Mouse (Mus musculus) activated CD4-positive, CD25-positive, alpha-beta regulatory T cell, adult 9 weeks (primary cell): ENCODE data around the gene Zfp94. TPM values are rescaled to one million over a fixed set of nuclear protein-coding genes. Genes with fewer than 3 reads are reported as not detected.

Source experiments
- polyA plus RNA-seq: library from polyadenylated mRNA; unstranded; fragments of 100-300 nt; shearing (Covaris generic); gene quantifications from one replicate; pipeline ENCODE4 v1.2.1, GENCODE M21; 2017

Gene Zfp94
- polyA plus RNA-seq = 13.6 TPM

GRCm38 (mm10) chr7:24316567-24317092 lies at the start of gene Zfp94:
Gene Zfp94 (minus strand): TSS chr7:24316666.

GRCm38 (mm10) chr7:24348896-24349295 lies 32.4 kb upstream of the Zfp94 start, which contains the start of gene Lypd5:
Gene Lypd5 (plus strand): TSS chr7:24349196.

GRCm38 (mm10) chr7:24333304-24333986 lies 17.0 kb upstream of the Zfp94 start, which contains the start of gene Tescl:
Gene Tescl (minus strand): TSS chr7:24333936.

DNA sequence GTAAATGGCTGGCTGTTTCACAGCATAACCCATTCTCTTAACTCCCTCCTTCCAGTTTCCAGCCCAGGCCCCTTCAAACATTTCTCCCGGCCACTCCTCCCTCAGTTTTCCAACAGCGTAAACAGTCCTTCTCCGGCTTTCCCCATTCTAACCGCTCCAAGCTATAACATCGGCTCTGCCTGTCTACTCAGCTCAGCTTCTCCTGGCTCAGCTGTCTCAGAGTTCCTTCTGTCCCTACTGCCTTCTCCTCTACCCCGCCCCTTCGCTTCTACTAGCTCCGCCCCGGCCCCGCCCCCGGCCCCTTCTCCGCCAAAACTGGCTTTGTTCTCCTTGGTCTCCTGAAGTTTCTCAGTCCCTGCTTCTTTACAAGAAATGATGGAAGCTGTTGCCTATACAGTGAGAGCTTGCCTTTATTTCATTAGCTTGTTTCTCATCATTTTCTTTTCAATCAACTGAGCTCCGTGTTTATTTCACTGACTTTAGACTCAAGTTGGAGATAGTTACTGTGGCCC lies 15.6 kb downstream of the Zfp94 start, which contains the start of gene Zfp61:
Zfp61 (minus strand) TSS at position 462 of the 512 bp plus-strand sequence.

GRCm38 (mm10) chr7:24270288-24270672 lies 46.2 kb downstream of the Zfp94 start, which contains the start of gene Zfp93:
Gene Zfp93 (plus strand): TSS chr7:24270420.

DNA sequence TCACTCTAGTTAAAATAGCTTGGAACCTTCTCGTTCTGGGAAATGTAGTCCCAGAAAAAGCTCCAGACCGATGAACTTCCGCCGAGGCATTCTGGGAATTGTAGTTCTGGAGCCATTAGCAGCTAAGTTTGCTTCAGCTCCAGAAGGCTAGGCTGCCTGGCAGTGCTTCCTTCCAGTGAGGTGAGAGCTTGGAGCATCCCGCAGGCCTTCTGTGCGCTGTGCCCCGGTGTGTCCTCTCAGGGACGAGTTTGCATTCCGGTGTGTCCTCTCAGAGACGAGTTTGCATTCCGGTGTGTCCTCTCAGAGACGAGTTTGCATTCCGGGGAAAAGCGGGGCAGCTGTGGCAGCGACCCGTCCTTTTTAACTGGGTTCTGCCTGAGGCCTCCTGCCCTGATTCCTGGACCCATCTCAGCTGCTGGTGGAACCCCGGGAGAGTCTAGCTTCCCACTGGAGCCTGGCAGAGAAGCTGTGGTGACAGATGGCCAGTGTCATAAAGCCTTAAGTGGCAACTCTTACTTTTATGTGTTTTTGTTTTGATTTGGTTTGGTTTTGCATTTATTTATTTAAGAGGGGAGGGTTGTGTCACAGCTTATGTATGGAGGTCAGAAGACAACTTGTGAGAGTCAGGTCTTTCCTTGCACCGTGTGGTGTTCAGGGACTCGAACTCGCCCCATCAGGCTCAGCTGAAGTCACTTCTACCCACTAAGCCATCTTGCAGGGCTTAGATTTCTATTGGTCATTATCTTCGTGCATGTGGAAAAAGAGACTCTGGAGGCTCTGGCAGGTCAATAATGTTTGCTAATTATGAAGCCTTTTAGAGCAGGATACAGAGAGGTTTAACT lies 61.6 kb downstream of the Zfp94 start, which contains the start of gene Zfp108:
Zfp108 (plus strand) TSS at position 162 of the 842 bp plus-strand sequence.

Other genes starting within 250 kb of the Zfp94 start
- gene Zfp180, start 234.7 kb downstream of the Zfp94 start, polyA plus RNA-seq = 35.7 TPM
- gene Zfp112, start 204.4 kb downstream of the Zfp94 start, polyA plus RNA-seq = 1.1 TPM
- gene Zfp235, start 182.5 kb downstream of the Zfp94 start, polyA plus RNA-seq = 19.9 TPM
- gene Zfp114, start 141.6 kb downstream of the Zfp94 start, polyA plus RNA-seq = 1.7 TPM
- gene Zfp111, start 105.2 kb downstream of the Zfp94 start, polyA plus RNA-seq = 1.3 TPM
- gene Zfp109, start 79.1 kb downstream of the Zfp94 start, polyA plus RNA-seq = 6.4 TPM
- gene Zfp108, start 61.9 kb downstream of the Zfp94 start, polyA plus RNA-seq = 0.76 TPM
- 4.7 TPM for gene Zfp93, start 46.2 kb downstream of the Zfp94 start, polyA plus RNA-seq
- 27.2 TPM for gene Zfp61, start 15.4 kb downstream of the Zfp94 start, polyA plus RNA-seq
- gene Tescl, start 17.3 kb upstream of the Zfp94 start, polyA plus RNA-seq = not detected
- gene Lypd5, start 32.5 kb upstream of the Zfp94 start, polyA plus RNA-seq = not detected
- gene Kcnn4, start 53.6 kb upstream of the Zfp94 start, polyA plus RNA-seq = 147 TPM
- 50.9 TPM for gene Smg9, start 83.0 kb upstream of the Zfp94 start, polyA plus RNA-seq
- gene Irgc1, start 135.6 kb upstream of the Zfp94 start, polyA plus RNA-seq = 0.40 TPM
- gene Plaur, start 145.8 kb upstream of the Zfp94 start, polyA plus RNA-seq = 1.0 TPM
- gene Cadm4, start 165.4 kb upstream of the Zfp94 start, polyA plus RNA-seq = not detected
- gene Zfp428, start 190.3 kb upstream of the Zfp94 start, polyA plus RNA-seq = 1.1 TPM
- gene AC161166.1, start 195.8 kb upstream of the Zfp94 start, polyA plus RNA-seq = not detected
- gene Irgq, start 214.0 kb upstream of the Zfp94 start, polyA plus RNA-seq = 1.2 TPM
- gene Pinlyp, start 229.5 kb upstream of the Zfp94 start, polyA plus RNA-seq = not detected
- gene Xrcc1, start 229.6 kb upstream of the Zfp94 start, polyA plus RNA-seq = 66.9 TPM